ENCODE assay signal across 9 mouse cellular contexts in the genomic region with DNA sequence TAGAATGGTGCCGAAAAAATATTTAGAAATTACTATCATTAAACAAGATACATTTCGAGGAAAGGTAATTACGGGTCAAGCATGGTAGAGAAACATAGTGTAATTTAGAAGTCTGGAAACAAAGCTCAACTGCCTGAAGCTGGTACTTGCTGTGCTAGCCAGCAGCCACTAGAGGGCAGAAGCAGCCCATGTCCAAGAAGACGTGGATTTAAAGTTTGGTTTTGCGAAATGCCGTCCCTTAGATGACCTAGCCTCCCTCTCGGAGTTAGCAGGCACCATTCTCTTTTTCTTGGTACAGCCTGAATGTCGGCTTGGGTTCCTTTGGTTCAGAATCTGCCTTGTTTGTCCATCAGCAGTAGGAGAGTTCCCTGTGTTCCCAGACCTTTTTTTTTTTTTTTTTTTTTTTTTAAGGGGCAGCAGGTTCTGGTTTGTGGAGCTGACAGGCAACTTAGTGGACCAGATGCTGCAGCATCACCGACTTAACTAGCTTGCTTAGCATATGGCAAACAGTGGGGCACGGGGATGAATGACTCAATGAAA. TPM values are rescaled to one million over a fixed set of nuclear protein-coding genes. Genes with fewer than 3 reads are reported as not detected.
DNase-seq lines count a peak whose midpoint lies in the region; ATAC-seq and TF ChIP-seq lines count a peak whose summit lies in the region.
"Had no signal": no experiment of that assay in that cellular context is flagged by ENCODE, and none has a peak within 500 bp of the region (broad histone marks: within the 10 kb centered on the region; RNA-seq: fewer than 3 reads in every experiment).

No protein-coding gene starts in this region.

- no peak overlapping the region for H3K4me3 ChIP-seq in spleen, adult 2 months (ENCODE audit: extremely low read depth, insufficient read depth, insufficient read length)
- no peak overlapping the region for H3K4me3 ChIP-seq in hindbrain, embryonic 11.5 days (ENCODE audit: low read depth, low read length)
- H3K4me3 ChIP-seq in lung, embryonic 14.5 days (ENCODE audit: low read depth, low read length): no peak overlapping the region
- H3K4me3 ChIP-seq: limb, embryonic 15.5 days had no signal

- peak; percentile 53 to 83 for DNase-seq in adrenal gland, adult (ENCODE audit: inconsistent age in 2 of 2, low spot score in 1 of 2)
- DNase-seq in adrenal gland, postnatal 4 days (ENCODE audit: low spot score in 2 of 2): no peak
- peak in 1 of 2 experiments; percentile 14 for DNase-seq in spleen, adult 2 months (ENCODE audit: low read depth in 1 of 2, low spot score in 2 of 2)
- DNase-seq in spleen, postnatal 4 days (ENCODE audit: low spot score in 2 of 2): no peak
- peak; percentile 82 for DNase-seq in embryo, embryonic 10.5 days (ENCODE audit: low spot score)
- peak; percentile 81 for DNase-seq in hindbrain, embryonic 11.5 days (ENCODE audit: low spot score)
- DNase-seq in lung, embryonic 14.5 days: peak; percentile 87
- DNase-seq in retina, postnatal 7 days (ENCODE audit: low read depth, low spot score): peak; percentile 38

- no peaks in the 10 kb centered on the region for H3K36me3 ChIP-seq in spleen, adult 2 months (ENCODE audit: control insufficient read depth, insufficient read depth, low read length)
- H3K36me3 ChIP-seq in hindbrain, embryonic 11.5 days (ENCODE audit: control insufficient read depth, insufficient read depth, low read length): no peaks in the 10 kb centered on the region
- no peaks in the 10 kb centered on the region for H3K36me3 ChIP-seq in lung, embryonic 14.5 days (ENCODE audit: insufficient read depth)
- H3K36me3 ChIP-seq: limb, embryonic 15.5 days had no signal

- H3K9me3 ChIP-seq in hindbrain, embryonic 11.5 days (ENCODE audit: control insufficient read depth, low read length): no peaks in the 10 kb centered on the region
- no peaks in the 10 kb centered on the region for H3K9me3 ChIP-seq in lung, embryonic 14.5 days (ENCODE audit: low read depth, low read length)
- H3K9me3 ChIP-seq: limb, embryonic 15.5 days had no signal

- no peak overlapping the region for H3K9ac ChIP-seq in hindbrain, embryonic 11.5 days (ENCODE audit: low read depth, low read length)
- no peak overlapping the region for H3K9ac ChIP-seq in lung, embryonic 14.5 days
- H3K9ac ChIP-seq: limb, embryonic 15.5 days had no signal

- no peaks in the 10 kb centered on the region for H3K27me3 ChIP-seq in spleen, adult 2 months (ENCODE audit: control insufficient read depth, insufficient read depth, low read length)
- 0 out of 2 replicates have a peak, but pooled peaks cover 2% of the 10 kb centered on the region for H3K27me3 ChIP-seq in hindbrain, embryonic 11.5 days (ENCODE audit: control insufficient read depth, insufficient read depth, low read length)
- H3K27me3 ChIP-seq in lung, embryonic 14.5 days (ENCODE audit: insufficient read depth, low read length): peaks cover 9% of the 10 kb centered on the region

- no peak for ATAC-seq in hindbrain, embryonic 11.5 days (ENCODE audit: low FRiP score)
- no peak for ATAC-seq in lung, embryonic 14.5 days (ENCODE audit: insufficient read depth)

- TF ChIP-seq POLR2A in spleen, adult 2 months (IDR thresholded peaks at IDR 0.05; ENCODE audit: low read depth, low read length): no peak

- WGBS in spleen, adult 2 months: 5% methylated on average over 10 of the region's 10 CpGs
- WGBS in hindbrain, embryonic 11.5 days: 7% methylated on average over 10 of the region's 10 CpGs
- 4% methylated on average over 10 of the region's 10 CpGs for WGBS in lung, embryonic 14.5 days

- TF ChIP-seq CTCF in spleen, adult 2 months (IDR thresholded peaks at IDR 0.05; ENCODE audit: extremely low read depth, insufficient read depth, insufficient read length, insufficient replicate concordance): peak; percentile 76; the same call in 1 of the 2 replicates
- peak; percentile 95 for TF ChIP-seq CTCF in lung, embryonic 14.5 days (IDR thresholded peaks at IDR 0.05; ENCODE audit: low read depth)

- no peaks in the 10 kb centered on the region for H3K4me1 ChIP-seq in spleen, adult 2 months (ENCODE audit: control insufficient read depth, insufficient read depth, insufficient read length)
- H3K4me1 ChIP-seq in hindbrain, embryonic 11.5 days (replicated peaks; ENCODE audit: control insufficient read depth, insufficient read depth, low read length): no peaks in the 10 kb centered on the region
- no peaks in the 10 kb centered on the region for H3K4me1 ChIP-seq in lung, embryonic 14.5 days (ENCODE audit: insufficient read depth)
- H3K4me1 ChIP-seq: limb, embryonic 15.5 days had no signal

- no peak overlapping the region for H3K27ac ChIP-seq in spleen, adult 2 months (ENCODE audit: insufficient read depth, low read length)
- no peak overlapping the region for H3K27ac ChIP-seq in hindbrain, embryonic 11.5 days (ENCODE audit: low read depth, low read length)
- H3K27ac ChIP-seq in lung, embryonic 14.5 days (ENCODE audit: low read depth): no peak overlapping the region
- H3K27ac ChIP-seq: limb, embryonic 15.5 days had no signal

- peak overlapping the region; percentile 24; the same call in 1 of the 2 replicates for H3K4me2 ChIP-seq in hindbrain, embryonic 11.5 days (replicated peaks; ENCODE audit: low read depth, low read length)
- no peak overlapping the region for H3K4me2 ChIP-seq in lung, embryonic 14.5 days
- H3K4me2 ChIP-seq: limb, embryonic 15.5 days had no signal

RNA-seq across cellular contexts. Expression of a gene that starts 0.8 kb away (rescaled TPM):
- total RNA-seq in adrenal gland, postnatal 4 days (2021): not detected
- not detected in 2 replicates for polyA plus RNA-seq in spleen, adult 2 months (2012; rRNA removed)
- not detected in 2 replicates for polyA plus RNA-seq in hindbrain, embryonic 11.5 days (2014; fragmentation: Nextera tagmentation; extraction: Ambion mirVana)
- polyA plus RNA-seq in lung, embryonic 14.5 days (2014; fragmentation: Nextera tagmentation; extraction: Ambion mirVana): not detected in 2 replicates
- polyA plus RNA-seq: limb, embryonic 15.5 days had no signal

RNA-seq across cellular contexts. Expression of a gene that starts 9.9 kb away (rescaled TPM):
- under 1 TPM in 1 of 2 experiments, not detected in 1; 0.31 TPM for total RNA-seq in adrenal gland, postnatal 4 days (2021)
- polyA plus RNA-seq in spleen, adult 2 months (2012; rRNA removed): not detected in 2 replicates
- not detected in 2 replicates for polyA plus RNA-seq in hindbrain, embryonic 11.5 days (2014; fragmentation: Nextera tagmentation; extraction: Ambion mirVana)
- not detected in 2 replicates for polyA plus RNA-seq in lung, embryonic 14.5 days (2014; fragmentation: Nextera tagmentation; extraction: Ambion mirVana)

RNA-seq across cellular contexts. Expression of a gene that starts 18.5 kb away (rescaled TPM):
- not detected for total RNA-seq in adrenal gland, postnatal 4 days (2021)
- polyA plus RNA-seq in spleen, adult 2 months (2012; rRNA removed): not detected in 2 replicates
- polyA plus RNA-seq in hindbrain, embryonic 11.5 days (2014; fragmentation: Nextera tagmentation; extraction: Ambion mirVana): not detected in 2 replicates
- polyA plus RNA-seq in lung, embryonic 14.5 days (2014; fragmentation: Nextera tagmentation; extraction: Ambion mirVana): not detected in 2 replicates
- polyA plus RNA-seq: limb, embryonic 15.5 days had no signal

RNA-seq across cellular contexts. Expression of a gene that starts 58.2 kb away (rescaled TPM):
- total RNA-seq in adrenal gland, postnatal 4 days (2021): 10 to 100 TPM; 83.7 to 86.7 TPM
- 57.4 and 58.5 TPM in 2 replicates for polyA plus RNA-seq in spleen, adult 2 months (2012; rRNA removed)
- polyA plus RNA-seq in hindbrain, embryonic 11.5 days (2014; fragmentation: Nextera tagmentation; extraction: Ambion mirVana): 75.2 and 91.3 TPM in 2 replicates
- 85.0 and 86.4 TPM in 2 replicates for polyA plus RNA-seq in lung, embryonic 14.5 days (2014; fragmentation: Nextera tagmentation; extraction: Ambion mirVana)

Comparison
In these comparisons a context has a peak if more than half of its experiments do, and no peak if none do; other contexts are left out.
1. DNase-seq: peak in adrenal gland, adult (2 of 2), embryo, embryonic 10.5 days (single experiment), hindbrain, embryonic 11.5 days (single experiment), lung, embryonic 14.5 days (single experiment) and retina, postnatal 7 days (single experiment); none in adrenal gland, postnatal 4 days (0 of 2) and spleen, postnatal 4 days (0 of 2).